Mouse (Mus musculus) adrenal gland, postnatal 4 days (tissue): ENCODE measurements around the gene Rabgap1. TPM values are rescaled to one million over a fixed set of nuclear protein-coding genes. Genes with fewer than 3 reads are reported as not detected.

Experiments used
- total RNA-seq, 2 experiments: library from RNA; stranded (reverse); gene quantifications; 2 replicates each; pipeline ENCODE4 v1.2.3; 2021

The Rabgap1 gene
- total RNA-seq, 2 experiments from 2014 or later, result 71.1 TPM

Other genes starting within 250 kb of the Rabgap1 start
- not detected for gene Olfr366, start 231.7 kb upstream of the Rabgap1 start, total RNA-seq
- gene Olfr368, start 116.8 kb upstream of the Rabgap1 start, total RNA-seq, result not detected
- 10 to 100 TPM; 51.6 to 58.8 TPM for gene Pdcl, start 83.9 kb upstream of the Rabgap1 start, total RNA-seq
- 10 to 100 TPM; 49.3 to 51.6 TPM for gene Rc3h2, start 20.4 kb upstream of the Rabgap1 start, total RNA-seq
- 10 to 100 TPM; 12.2 to 15.1 TPM for gene Zbtb26, start 144 bp upstream of the Rabgap1 start, total RNA-seq
- 10 to 100 TPM; 16.9 to 17.1 TPM for gene Zbtb6, start 108 bp upstream of the Rabgap1 start, total RNA-seq
- 1 to 10 TPM; 2.4 to 2.5 TPM for gene Gpr21, start 73.1 kb downstream of the Rabgap1 start, total RNA-seq